Mouse (Mus musculus): ENCODE measurements around the gene Palm.

- TF ChIP-seq CTCF (IDR thresholded peaks at IDR 0.05; ENCODE audit: low read depth, low read length) (no peak), EP300 (IDR thresholded peaks at IDR 0.05; ENCODE audit: insufficient read depth, low read depth, low read length) (no peak)
These were observed 542 bp downstream of the Palm start for GRCm38 (mm10) chr10:79793738-79794490.

All from ES-Bruce4 (cell line).